Mouse (Mus musculus): ENCODE data around the gene Notch1. TPM values are rescaled to one million over a fixed set of nuclear protein-coding genes. Genes with fewer than 3 reads are reported as not detected.

Notch1 gene
- polyA plus RNA-seq (2012; rRNA removed) = 10.9 and 11.1 TPM in 2 replicates

DNA sequence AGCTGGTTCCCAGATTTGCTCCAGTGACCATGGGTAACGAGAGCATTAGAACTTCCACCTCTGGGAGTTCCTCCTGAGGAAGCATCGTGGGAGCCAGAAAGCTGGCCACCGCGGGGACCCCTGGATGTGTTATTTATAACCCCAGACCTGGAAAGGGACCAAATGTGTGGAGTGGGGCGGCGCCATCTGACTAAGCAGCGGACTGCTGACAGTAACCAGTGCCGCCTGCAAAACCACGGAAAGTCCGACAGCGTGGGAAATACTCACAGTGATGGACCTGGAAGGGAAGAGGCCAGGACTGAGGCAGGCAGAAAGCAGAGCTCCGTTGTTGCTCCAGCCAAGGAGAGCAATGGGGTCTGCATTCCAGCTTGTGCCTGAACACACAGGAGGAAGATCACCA lies at the start of gene Notch1:
Gene Notch1 (minus strand): TSS at position 389 of the 400 bp plus-strand sequence.
- Histone ChIP-seq H3K4me3 (ENCODE audit: insufficient read depth, low read length) (no peak within 1 kb of the TSS), H3K27ac (ENCODE audit: insufficient read depth, low read length) (no peak within 1 kb of the TSS), H3K4me1 (ENCODE audit: control insufficient read depth, insufficient read depth, low read length) (no peaks in the 10 kb centered on the region)
- TF ChIP-seq POLR2A (IDR thresholded peaks at IDR 0.05; ENCODE audit: extremely low read depth, insufficient read depth, low read length) = no peak
- no peak for TF ChIP-seq CTCF (IDR thresholded peaks at IDR 0.05; ENCODE audit: extremely low read depth, insufficient read depth, low read length)

DNA sequence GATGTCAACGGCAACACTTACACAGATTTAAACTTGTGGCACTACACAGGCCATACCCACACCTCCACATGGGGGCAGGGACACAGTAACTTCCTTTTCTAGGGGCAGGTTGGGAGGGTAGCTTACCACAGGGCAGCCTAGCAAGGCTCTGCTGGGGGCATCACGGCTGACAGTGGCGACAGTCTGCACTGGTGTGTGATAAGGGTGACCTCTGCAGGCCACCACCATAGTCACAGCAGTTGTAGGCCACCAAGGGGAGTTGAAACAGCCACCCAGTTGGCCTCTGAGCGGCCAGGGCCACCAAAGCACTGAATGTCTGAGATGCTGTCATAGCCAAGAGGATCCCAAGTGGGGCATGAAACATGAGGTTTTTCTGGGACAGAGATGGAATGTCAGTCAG lies 49.8 kb upstream of the Notch1 start:
- no peaks in the 10 kb centered on the region for H3K4me1 ChIP-seq (ENCODE audit: control insufficient read depth, insufficient read depth, low read length)
- TF ChIP-seq POLR2A (IDR thresholded peaks at IDR 0.05; ENCODE audit: extremely low read depth, insufficient read depth, low read length) (no peak), CTCF (IDR thresholded peaks at IDR 0.05; ENCODE audit: extremely low read depth, insufficient read depth, low read length) (peak; percentile 60)
- H3K4me3 ChIP-seq (ENCODE audit: insufficient read depth, low read length) = no peak overlapping the region
- H3K27ac ChIP-seq (ENCODE audit: insufficient read depth, low read length) = no peak overlapping the region

DNA sequence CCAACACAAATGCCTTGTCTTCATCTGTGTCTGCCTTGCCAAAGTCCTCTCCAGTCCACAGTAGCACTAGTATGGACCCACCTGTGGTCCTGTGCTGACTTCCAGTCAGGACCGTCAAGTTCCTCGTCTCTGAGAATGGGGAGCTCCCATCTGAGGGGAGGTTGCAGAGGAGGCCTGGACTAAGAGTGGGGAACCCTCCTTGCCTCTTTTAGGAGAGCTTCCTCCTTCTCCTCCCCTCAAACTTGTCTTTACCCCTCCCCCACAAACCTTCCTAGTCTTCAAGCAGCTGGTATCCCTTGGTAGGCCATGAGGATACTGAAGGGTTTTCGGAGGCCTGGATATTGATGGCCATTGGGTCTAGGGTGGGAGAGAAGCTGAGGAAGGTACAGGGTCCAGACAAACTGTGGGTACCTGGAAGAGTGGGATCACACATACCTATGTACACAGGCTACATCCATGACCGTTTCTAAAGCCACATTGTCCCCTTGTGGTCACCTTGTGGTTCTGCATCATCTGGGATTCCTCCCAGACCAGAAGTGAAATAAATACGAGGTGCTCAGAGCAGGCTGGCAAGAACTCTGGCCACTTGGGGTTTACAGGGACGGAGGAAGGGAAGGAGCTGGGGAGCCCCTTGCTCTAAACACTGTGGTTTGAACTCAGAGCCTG lies 45.0 kb upstream of the Notch1 start:
- H3K4me1 ChIP-seq (ENCODE audit: control insufficient read depth, insufficient read depth, low read length) = peaks cover 2% of the 10 kb centered on the region; the same call in 1 of the 2 replicates
- no peak overlapping the region for H3K27ac ChIP-seq (ENCODE audit: insufficient read depth, low read length)
- no peak overlapping the region for H3K4me3 ChIP-seq (ENCODE audit: insufficient read depth, low read length)
- TF ChIP-seq CTCF (IDR thresholded peaks at IDR 0.05; ENCODE audit: extremely low read depth, insufficient read depth, low read length) (peak; percentile 94), POLR2A (IDR thresholded peaks at IDR 0.05; ENCODE audit: extremely low read depth, insufficient read depth, low read length) (no peak)

DNA sequence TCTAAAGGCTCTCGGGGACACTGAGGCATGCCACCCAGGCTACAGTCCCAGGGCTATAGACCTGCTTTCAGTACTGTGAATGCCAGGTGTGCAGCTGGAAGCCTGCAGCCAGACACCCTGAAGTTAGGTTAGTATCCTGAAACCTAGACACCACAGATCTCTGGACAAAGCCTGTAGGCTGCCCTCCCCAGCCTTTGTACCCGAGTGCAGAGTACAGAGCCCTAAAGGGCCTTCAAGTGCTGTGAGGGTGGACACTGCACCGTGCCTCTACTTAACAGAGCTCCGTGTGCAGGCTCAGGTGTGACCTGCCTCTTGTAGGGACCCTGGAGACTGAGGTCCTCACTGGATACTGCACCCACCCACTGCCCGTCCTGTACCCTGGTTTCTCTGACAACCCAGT lies 44.0 kb upstream of the Notch1 start:
- peaks cover 2% of the 10 kb centered on the region; the same call in 1 of the 2 replicates for H3K4me1 ChIP-seq (ENCODE audit: control insufficient read depth, insufficient read depth, low read length)
- TF ChIP-seq POLR2A (IDR thresholded peaks at IDR 0.05; ENCODE audit: extremely low read depth, insufficient read depth, low read length) = no peak
- TF ChIP-seq CTCF (IDR thresholded peaks at IDR 0.05; ENCODE audit: extremely low read depth, insufficient read depth, low read length) = no peak
- no peak overlapping the region for H3K4me3 ChIP-seq (ENCODE audit: insufficient read depth, low read length)
- H3K27ac ChIP-seq (ENCODE audit: insufficient read depth, low read length) = no peak overlapping the region

DNA sequence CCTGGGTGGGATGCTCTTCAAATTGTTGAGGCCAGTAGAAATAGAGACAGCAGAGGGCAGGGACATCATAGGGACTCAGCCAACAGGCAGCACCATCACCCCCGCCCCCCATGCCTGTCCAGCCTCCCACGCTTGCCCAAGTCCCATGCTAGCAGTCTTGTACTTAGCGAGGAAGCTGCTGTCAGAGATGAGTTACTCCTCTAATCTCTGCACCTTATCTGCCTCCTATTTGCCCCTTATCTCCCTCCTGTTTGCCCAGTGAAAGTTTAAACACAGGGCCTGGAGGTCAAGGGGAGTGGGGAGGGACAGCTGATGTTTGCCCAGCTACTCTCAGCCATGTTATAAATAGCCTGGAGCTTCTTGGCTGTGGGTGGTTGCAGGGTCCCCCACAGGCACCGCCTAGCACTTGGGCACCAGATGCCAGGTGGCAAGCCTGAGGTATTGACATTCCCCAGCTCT lies 40.1 kb upstream of the Notch1 start:
- no peak overlapping the region for H3K4me3 ChIP-seq (ENCODE audit: insufficient read depth, low read length)
- TF ChIP-seq CTCF (IDR thresholded peaks at IDR 0.05; ENCODE audit: extremely low read depth, insufficient read depth, low read length) (no peak), POLR2A (IDR thresholded peaks at IDR 0.05; ENCODE audit: extremely low read depth, insufficient read depth, low read length) (no peak)
- no peak overlapping the region for H3K27ac ChIP-seq (ENCODE audit: insufficient read depth, low read length)
- H3K4me1 ChIP-seq (ENCODE audit: control insufficient read depth, insufficient read depth, low read length) = peaks cover 6% of the 10 kb centered on the region

DNA sequence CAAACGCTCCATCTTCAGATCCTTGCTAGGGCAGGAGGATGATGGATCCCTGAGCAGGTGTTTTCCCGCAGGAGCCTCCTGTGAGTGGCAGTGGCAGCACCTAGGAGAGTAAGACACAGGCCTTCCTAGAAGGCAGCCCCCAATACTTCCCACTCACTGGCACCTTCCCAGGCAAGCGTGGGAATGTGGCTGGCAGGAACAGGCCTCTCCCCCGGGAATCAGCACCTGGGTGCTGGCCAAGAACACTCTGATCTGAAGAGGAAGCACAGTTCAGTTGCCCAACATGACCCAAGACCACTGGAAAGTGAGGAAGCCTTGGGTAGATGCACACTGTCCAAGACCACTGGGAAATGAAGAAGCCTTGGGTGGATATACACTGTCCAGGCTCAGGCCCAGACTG lies 38.6 kb upstream of the Notch1 start:
- no peak overlapping the region for H3K4me3 ChIP-seq (ENCODE audit: insufficient read depth, low read length)
- no peak for TF ChIP-seq CTCF (IDR thresholded peaks at IDR 0.05; ENCODE audit: extremely low read depth, insufficient read depth, low read length)
- no peak for TF ChIP-seq POLR2A (IDR thresholded peaks at IDR 0.05; ENCODE audit: extremely low read depth, insufficient read depth, low read length)
- no peak overlapping the region for H3K27ac ChIP-seq (ENCODE audit: insufficient read depth, low read length)
- peaks cover 6% of the 10 kb centered on the region for H3K4me1 ChIP-seq (ENCODE audit: control insufficient read depth, insufficient read depth, low read length)

DNA sequence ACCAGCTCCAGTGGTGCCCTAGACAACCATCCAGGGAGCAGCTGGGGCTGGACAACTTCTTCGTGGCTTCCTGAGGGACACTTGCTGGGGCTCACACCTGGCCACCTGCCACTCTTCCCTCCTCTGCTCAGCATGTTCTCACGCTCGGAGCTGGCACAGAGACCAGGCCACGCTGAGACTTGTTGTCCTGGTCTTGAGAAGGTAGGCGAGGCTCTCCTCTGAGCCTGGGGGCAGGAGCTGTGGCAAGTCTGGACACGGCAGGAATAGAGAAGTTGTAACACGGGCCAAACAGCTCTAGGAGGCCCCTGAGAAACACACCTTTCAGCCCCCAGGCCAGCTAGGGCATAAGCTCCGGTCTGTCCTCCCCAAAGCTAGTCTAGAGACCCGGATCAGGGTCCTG lies 37.4 kb upstream of the Notch1 start:
- Histone ChIP-seq H3K27ac (ENCODE audit: insufficient read depth, low read length) (no peak overlapping the region), H3K4me3 (ENCODE audit: insufficient read depth, low read length) (no peak overlapping the region), H3K4me1 (ENCODE audit: control insufficient read depth, insufficient read depth, low read length) (peaks cover 6% of the 10 kb centered on the region)
- no peak for TF ChIP-seq POLR2A (IDR thresholded peaks at IDR 0.05; ENCODE audit: extremely low read depth, insufficient read depth, low read length)
- TF ChIP-seq CTCF (IDR thresholded peaks at IDR 0.05; ENCODE audit: extremely low read depth, insufficient read depth, low read length) = no peak

DNA sequence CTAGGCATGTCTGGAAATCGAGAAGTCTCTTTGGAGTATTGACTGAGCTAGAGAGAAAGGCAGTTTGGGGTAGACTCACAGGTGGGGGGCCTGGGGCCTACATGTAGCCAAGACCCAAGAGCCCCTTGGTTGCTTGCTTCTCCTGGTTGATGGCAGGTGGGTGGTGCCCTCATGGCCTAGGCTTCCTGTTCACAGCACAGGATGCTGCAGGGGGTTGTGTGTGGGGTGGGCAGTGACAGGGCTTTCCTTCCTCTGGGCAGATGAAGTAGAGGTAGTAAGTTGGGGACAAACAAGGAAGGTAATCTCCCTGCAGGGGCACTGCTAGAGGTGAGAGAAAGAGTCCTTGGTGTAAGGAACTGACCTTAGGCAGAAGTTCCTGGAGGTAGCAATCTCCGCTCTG lies 35.6 kb upstream of the Notch1 start:
- TF ChIP-seq CTCF (IDR thresholded peaks at IDR 0.05; ENCODE audit: extremely low read depth, insufficient read depth, low read length) = no peak
- no peak for TF ChIP-seq POLR2A (IDR thresholded peaks at IDR 0.05; ENCODE audit: extremely low read depth, insufficient read depth, low read length)
- Histone ChIP-seq H3K4me1 (ENCODE audit: control insufficient read depth, insufficient read depth, low read length) (peaks cover 6% of the 10 kb centered on the region), H3K4me3 (ENCODE audit: insufficient read depth, low read length) (no peak overlapping the region), H3K27ac (ENCODE audit: insufficient read depth, low read length) (no peak overlapping the region)

DNA sequence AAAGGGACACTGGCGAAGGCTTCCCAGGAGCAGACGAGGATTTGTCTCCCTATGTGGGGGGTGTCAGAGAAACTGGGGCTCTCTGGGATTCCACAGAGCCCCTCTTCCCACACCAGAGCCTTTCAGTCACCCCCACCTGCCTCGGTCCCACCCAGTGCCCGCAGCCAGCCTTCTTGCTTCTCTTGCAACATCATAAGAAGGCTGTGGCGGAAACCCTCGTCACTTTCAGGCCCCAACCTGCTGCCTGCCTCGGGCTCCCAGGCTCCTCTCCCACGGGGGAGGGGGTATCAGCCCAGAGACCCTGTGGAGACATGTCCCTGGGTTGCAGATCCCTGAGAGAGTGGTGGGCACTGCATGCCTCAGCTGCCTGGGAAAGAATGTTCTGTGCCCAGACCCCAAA lies 35.0 kb upstream of the Notch1 start:
- Histone ChIP-seq H3K4me3 (ENCODE audit: insufficient read depth, low read length) (no peak overlapping the region), H3K27ac (ENCODE audit: insufficient read depth, low read length) (no peak overlapping the region), H3K4me1 (ENCODE audit: control insufficient read depth, insufficient read depth, low read length) (peaks cover 4% of the 10 kb centered on the region)
- TF ChIP-seq POLR2A (IDR thresholded peaks at IDR 0.05; ENCODE audit: extremely low read depth, insufficient read depth, low read length) (no peak), CTCF (IDR thresholded peaks at IDR 0.05; ENCODE audit: extremely low read depth, insufficient read depth, low read length) (no peak)

DNA sequence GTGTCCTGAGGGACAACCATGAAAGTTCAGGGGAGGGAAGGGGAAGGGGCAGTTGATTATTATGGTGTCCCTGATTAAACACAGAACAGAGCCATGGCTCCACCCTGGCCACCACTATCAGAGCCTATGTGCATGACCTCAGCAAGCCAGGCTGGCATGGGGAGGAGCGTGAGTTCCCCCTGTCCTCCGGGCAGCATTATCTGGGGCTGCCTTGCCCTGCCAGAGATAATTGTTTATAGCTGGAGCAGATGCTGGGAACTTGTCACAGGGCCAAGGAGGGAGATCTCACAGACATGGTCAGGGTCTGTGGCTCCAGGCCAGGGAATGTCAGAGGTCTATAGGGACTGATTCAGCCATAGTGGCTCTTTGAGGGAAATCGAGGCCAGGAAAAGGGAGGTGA lies 34.3 kb upstream of the Notch1 start:
- Histone ChIP-seq H3K27ac (ENCODE audit: insufficient read depth, low read length) (no peak overlapping the region), H3K4me3 (ENCODE audit: insufficient read depth, low read length) (no peak overlapping the region), H3K4me1 (ENCODE audit: control insufficient read depth, insufficient read depth, low read length) (peaks cover 4% of the 10 kb centered on the region)
- no peak for TF ChIP-seq POLR2A (IDR thresholded peaks at IDR 0.05; ENCODE audit: extremely low read depth, insufficient read depth, low read length)
- TF ChIP-seq CTCF (IDR thresholded peaks at IDR 0.05; ENCODE audit: extremely low read depth, insufficient read depth, low read length) = no peak

Data from cortical plate, adult 2 months (tissue).